Mouse (Mus musculus) cerebellum, adult 11-12 months (tissue): Measurements from ENCODE around the gene Casz1.

Experiments
- DNase-seq: peaks from one replicate; pipeline ENCODE4 v3.0.0; 2022

Gene Casz1

DNA sequence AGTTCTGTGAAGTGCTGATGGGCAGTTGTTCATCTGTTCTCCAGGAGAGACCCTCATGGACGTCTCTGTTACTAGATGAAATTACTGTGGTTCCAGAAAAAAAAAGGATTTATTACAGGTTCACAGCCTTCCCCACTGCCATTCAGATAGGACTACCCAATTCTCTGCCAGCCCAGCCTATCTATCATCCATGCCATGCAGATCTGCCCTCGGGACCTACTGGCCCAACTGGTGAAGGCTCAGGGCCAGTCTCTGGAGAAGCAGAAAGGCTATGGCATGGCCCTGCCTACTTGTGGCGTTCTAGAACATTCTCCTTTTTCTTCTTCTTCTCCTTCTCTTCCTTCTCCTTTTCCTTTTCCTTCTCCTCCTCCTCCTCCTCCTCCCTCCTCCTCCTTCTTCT, 75.4 kb downstream of the Casz1 start:
- DNase-seq: no peak

DNA sequence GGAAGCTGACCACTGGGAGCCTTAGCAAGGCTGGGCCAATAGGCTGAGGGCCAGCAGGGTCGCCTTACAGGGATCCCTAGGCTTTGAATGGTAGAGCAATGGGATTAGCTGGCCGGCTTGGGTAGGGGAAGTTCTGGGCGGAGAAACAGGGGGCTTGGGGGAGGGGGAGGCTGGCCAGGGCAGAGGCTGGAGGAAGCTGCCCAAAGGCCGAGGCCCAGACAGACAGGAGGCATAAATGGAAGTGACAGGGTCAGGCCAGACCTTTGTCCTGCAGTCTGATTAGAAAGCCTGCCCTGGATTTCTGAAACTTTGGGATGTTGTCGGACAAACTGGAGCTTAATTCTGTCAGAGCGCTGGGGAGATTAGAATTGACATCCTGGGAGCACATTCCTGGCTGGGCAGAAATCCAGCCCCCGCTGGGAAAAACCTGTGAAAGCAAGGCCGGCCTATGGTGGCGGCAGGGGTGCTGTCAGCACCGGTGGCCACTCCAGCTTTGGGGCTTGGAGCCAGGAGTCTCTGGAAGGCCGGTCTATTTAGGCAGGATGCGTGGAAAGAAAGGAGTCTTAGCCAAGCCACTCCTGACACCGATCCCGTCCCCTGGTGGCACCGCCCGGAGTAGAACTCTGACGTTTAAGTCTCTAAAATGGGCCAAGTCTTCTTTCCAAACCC, 76.9 kb downstream of the Casz1 start:
- DNase-seq: peak; percentile 67

DNA sequence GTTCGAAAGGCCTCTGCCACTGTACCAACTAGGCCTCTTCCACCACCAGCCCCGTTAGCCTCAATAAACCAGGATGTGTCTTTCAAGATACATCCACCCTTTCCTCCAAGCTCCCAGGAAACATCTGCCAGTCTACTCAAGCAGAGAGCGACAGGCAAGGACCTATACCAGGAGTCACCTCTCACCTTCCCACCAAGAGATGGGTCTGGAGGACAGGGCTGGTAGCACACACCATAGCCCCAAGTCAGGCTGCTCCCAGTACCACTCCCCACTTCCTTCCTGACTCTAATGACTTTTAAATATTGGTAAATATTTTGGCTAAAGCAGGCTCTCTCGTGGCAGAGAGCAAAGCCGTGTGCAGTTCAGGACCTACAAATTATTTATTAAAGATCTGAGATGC, 77.6 kb downstream of the Casz1 start:
- no peak for DNase-seq

DNA sequence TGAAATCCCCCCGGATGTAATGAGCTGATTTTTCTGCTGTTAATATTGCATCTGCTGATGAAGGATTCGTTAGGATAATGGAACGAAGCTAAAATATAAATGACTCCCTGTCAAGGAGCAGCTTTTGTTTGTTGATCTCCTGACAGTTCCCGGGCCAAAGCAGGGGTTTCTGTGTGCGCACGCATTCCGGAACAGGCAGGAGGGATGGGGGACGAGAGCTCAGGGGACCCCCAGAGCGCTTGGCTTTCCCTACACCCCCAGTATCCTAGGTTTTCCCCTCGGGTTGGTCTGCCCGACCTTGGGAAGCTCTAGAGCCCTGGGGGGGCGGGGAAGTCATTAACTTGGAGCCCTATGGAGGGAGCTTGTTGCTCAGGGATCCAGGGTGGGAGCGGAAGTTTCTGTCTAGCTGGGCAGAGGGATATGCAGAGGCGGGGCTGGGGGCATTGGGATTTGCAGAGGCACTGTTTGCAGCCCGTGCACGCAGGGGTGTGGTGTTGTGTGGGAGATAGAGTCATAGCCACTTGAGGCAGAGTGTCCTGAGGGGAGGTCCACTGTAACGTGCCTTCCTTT, 78.2 kb downstream of the Casz1 start:
- DNase-seq: no peak

DNA sequence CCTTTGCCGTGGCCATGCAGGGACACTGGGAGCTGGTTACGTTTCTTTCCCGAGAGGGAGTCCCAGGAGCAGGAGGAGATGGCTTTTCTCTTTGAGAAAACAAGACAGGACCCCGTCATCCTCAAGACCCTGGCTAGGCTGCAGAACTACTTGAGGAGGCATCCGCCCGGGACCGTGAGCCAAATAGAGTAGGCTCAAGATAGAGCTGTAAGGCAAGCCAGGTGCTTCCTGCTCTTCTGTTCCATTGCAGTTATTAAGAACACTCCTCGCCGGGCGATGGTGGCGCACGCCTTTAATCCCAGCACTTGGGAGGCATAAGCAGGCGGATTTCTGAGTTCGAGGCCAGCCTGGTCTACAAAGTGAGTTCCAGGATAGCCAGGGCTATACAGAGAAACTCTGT, 80.4 kb downstream of the Casz1 start:
- no peak for DNase-seq

DNA sequence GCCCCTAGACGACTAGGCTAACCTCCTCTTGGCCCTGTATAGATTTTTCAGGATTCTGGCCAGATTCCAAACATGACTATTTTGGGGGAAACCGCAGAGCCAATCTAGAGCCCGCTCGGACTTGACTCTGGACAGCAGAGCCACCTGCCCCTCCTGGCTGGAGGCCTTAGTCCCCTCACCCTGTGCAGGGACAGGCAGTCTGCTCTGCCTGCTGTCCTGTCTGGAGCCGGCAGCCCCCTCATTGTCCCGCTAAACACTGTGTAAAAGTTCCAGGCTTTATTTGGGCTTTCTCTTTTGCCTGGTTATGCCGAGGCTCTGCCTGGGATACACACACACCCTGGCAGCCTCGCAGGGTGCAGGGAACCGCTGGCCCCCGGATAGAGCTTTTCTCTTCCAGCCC, 81.2 kb downstream of the Casz1 start:
- DNase-seq: no peak

DNA sequence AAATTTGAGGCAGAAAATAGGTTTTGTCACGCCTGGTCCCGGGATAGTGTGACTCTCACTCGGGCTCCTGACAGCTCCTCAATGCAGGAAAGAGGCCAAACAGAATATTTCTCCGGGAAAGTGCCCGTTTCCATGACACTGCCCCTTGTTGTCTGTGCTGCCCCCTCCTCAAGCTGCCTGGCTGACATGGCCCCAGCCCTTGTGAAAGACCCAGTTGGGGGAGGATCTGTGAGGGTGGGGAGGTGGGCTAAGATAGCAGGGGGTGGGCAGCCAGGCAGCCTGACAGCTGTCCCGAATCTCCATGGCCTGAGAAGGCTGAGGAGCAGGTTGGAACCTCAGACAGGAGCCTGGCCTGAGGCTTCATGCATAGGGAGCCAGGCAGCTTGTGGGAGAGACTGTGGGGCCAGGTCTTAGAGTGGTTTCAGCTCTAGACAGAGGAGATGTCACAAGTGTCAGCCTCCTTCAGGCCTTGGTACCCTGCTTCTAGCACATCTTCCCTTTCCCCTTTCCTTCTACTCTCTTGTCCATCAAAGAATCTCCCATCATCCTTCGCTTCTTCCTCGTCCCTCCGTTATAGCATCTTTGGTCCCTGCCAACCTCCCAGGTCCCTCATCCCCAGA, 81.8 kb downstream of the Casz1 start:
- DNase-seq: no peak

DNA sequence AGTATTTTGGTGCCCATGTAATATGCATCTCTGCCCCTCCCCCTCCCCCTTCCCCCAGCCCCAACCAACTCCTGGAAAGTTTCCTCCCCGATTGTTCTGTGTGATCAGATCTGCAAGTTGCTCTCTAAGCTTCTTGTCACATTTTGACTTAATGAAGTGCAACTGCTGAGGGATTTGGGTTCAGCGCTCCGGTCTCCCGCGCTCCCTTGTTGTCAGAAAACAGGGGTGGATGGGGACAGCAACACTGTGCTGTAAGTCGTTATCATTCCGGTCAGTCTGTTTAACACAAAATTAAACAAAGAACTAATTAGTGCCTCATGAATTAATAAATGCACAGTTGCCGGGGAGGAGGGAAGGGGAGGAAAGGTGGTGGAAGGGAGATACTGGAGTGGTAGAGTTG, 84.0 kb downstream of the Casz1 start:
- no peak for DNase-seq

DNA sequence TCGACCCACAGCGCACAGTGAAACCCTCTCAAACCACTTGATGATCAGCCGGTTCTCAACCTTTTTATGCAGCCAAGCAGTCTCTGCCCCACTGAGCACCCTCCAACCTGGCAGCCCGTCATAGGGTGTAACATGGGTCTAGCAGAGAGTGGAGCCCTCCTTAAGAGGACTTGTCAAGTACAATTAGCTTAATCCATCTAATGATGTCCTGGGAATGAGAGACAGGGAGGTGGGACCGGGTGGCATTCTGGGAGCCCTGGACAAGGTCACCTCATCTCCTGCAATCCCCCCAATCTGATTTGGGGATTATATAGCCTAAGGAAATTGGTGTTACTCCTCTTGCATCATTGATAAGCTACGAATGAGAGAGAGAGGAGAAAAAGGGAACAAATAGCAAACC, 84.8 kb downstream of the Casz1 start:
- DNase-seq: no peak

DNA sequence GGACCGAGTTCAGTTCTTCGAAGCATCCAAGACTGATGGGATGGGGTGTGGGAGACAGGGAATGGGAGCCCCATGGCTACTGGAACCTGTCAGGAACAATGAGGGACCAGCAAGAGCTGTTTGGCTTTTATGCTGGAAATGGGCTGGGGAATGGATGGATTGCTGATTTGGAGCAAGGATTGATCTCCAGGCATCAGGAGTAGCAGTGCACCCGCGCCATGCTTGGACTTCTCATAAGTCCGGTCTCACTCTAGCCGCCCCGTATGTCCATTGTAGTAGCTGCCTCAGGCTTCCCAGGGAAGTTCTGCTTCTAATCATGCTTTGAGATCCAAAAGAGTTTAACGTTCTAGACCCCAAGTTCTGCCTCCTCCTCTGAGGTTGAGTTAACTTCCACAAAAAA, 86.2 kb downstream of the Casz1 start:
- DNase-seq: no peak

DNA sequence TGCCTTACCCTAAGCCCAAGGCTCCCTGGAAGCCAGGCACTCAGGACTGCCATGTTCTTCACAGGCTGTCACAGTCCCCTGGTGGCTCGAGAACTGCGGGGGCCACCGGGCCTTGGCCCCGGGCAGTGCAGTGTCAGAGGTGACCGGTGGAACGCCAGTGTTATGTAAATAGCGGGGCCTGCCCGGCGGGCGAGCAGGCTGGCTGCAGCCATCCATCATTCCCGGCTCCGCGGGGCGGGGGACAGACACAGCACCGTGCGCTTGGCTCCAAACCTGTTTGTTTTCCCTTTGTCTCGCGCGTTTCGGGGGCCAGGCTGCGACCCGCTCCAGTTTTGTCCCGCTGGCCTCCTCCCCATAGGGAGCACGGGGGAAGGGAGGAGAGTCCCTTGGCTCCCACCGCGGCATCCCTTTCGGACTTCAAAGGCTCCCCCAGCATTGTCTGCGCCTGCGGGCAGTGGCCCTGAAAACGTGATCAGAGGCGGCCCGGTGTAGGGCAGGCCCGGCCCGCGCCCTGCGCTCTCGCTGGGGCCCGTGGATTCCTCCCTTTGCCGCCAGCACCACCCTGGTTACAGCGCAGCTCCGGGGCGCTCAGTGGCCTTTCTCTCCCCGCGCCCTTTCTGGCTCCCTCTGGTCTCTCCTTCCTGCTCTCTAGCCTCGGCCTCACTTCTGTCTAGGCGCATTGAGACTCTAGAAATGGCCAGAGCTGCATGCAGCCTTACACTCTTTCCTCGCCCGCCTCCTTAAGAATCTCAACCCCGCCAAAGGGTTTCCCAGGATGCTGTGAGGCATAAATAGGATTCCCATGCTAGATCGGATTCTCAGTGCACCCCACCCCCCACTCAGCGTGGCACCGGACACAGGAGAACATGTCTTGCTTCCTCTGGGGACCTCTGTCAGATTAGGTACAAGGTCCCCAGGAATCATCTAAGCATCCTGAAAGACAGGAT, 86.9 kb downstream of the Casz1 start:
- no peak for DNase-seq

DNA sequence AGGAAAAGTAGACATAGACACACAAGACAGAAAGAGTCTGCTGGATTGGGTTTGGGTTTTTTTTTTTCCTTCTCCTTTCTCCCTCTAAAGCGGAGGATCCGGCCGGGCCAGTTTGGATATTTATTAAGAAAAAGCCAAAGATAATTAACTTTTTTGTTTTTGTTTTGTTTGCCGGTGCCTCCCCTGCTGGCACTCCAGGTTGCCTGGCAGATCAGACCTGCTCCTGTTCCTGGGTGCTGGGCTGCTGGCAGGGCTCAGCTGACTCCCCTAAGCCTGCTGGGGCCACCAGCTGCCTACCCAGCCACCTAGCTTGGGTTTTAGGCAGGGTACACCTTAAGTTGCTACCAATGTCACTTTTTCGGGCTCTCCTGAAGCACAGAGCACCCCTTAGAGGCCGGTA, 91.9 kb downstream of the Casz1 start:
- DNase-seq: no peak

DNA sequence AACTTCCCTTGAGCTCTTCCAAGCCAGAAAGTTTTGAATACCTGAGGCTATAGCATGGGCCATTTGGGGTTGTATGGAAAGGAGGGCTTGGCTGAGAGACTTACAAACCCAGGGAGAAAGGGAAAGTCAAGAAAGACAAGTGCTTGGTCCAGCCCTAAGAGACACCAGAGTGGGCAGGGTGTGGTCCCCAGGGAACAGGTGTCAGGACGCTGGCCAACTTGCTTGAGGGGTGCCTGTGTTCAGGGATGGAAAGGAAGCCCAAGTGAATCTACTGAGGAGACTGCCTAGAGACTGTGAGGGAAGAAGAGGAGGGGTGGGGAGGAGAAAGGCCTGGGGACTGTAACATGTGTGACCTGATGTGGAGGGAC, 95.7 kb downstream of the Casz1 start:
- no peak for DNase-seq

DNA sequence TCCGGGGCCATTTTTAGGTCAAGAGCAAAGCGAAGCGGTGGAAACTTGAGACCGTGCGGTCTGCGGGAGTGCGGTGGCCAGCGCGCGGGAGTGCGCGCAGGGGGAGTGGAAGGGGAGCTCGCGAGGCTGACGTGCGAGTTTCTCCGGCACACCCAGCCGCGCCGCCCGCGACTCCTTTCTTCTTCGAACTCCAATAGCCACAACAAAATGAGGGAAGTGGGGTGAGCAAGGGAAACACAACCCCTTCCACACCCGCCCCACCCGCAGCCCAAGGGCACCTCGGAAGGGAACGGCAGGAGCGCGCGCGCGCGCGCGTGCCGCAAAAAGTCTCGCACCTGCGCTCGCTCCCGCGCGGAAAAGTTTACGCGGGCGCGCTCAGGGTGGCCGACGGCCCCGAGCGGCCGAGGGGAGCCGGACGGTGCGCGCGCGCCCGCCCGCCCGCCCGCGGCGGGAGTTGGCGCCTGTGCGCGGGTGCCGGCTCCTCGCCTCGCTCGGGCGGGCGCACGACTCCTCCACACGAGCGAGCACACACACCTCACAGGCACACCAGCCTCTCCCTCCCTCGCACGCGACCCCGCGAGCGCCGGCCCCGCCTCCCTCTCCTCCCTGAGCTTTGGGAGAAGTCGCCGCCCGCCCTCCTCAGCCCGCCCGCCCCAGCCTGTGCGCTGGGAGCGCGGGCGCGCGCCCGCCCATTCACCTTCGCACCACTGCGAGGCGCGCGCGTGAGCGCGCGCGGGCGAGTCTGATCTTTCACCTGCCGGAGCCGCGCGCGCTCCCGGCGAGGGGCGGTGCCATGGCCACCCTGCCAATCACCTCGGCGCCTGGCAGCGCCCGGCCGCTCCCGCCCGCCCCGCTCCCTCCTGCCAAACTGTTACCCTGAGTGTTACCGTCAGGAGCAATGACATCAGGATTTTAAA, 96.3 kb downstream of the Casz1 start:
- peak; percentile 74 for DNase-seq

DNA sequence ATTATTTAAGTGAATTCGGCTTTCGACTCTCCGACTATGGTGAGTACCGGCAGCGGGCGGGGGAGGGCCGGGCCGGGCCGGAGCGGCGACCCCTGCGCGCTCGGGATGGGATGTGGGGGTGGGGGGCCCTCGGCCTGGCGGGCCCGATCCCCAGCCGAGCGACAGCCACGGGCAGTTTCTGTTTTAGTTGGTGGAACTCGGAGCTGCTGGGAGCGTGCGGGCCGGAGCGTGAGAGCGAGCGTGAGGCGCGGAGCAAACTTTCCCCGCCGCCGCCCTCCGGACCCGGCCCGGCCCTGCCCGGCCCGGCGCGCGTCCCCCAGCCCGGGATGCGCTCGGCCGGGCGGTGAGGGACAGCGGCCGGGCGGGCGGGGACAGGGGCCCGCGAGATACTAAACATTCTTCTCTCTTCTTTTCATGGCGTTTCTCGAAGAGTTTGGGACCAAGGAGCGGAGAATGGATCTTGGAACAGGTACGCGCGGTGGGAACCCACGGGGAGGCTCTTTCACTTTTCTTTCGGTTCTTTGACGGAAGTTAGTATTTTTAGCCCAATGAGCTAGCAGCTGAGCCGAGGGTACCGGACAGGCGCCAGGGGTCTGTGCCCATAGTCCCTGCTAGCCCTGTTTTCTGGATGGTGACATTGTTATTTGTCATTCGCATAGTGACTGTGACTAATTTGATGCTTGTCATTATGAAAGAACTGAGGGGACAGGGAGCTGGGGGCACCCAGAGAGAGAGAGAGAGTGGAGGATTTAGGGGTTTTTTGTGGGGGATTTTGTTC, 97.2 kb downstream of the Casz1 start:
- DNase-seq: no peak

DNA sequence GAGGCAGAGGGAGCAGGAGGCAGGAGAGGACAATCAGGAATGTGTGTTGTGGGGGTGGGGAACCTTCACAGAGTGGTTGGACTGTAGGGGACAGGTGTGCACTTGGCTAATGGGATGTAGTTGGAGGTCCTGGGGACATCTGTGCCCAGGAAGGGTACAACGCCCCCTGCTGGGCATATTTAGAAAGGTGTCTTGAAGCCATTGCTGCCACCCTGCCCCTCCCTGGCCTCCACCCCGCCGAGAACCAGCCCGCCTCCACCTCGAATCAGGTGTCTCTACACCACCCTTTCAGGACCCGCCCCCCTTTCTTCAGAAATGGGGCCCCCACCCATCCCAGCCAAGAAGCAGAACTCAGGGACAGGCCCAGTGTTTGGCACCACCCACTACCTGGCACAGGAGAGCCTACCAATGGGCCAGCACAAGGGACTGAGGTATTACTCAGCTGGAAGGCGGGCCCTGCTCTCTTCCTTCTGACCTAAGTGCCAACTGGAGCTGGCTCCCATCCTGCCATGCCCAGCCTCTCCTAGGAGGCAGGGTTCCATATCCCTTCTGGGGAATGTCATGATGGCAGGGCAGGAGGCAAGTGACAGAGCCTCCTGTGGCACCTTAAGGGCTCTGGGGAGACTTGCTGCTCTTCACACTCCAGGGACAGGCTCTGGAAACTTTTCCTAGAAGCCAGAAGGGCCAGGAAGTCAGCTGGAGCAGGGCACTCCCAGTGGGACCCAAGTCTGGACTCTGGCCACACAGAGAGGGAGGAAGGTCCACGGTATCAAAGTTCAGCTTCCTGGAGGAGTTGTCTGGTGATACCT, 98.9 kb downstream of the Casz1 start:
- DNase-seq: peak; percentile 21

DNA sequence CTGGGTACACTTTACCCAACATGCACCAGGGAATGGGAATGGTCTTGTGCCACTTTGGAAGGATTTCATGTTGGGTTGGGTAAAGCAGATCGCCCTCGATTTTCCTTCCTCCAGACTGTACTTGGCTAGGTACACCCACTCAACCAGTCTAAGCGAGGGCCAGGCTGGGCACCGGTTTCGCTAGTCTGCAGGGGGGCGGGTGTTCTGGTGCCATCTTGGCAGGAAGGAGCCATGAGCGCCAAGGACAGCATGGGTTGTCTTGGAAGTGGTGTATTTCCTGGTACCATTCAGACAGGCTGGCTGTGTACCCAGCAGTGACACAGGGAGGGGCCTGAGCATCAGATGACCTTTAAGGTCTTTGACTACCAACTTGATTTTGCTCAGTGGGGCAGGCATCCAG, 101.1 kb downstream of the Casz1 start:
- peak; percentile 36 for DNase-seq

DNA sequence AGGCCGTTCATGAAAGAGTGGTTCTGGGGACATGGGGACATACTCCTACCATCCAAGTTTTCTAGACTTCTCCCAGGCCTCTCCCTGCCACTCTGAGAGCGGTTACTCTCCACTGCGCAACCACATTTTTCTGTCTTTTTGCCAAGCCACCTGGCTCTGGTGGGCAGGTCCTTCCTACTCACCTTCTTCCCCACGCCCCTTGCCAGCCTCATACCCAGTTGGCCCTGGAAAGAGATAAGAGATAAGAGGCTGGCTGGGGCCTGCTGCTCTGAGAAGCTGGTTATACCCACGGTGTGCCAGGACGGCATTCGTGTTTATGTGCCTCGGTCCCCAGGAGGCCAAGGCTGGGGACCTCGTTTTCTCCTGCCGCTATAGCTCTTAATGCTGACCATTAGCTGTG, 102.6 kb downstream of the Casz1 start:
- no peak for DNase-seq

DNA sequence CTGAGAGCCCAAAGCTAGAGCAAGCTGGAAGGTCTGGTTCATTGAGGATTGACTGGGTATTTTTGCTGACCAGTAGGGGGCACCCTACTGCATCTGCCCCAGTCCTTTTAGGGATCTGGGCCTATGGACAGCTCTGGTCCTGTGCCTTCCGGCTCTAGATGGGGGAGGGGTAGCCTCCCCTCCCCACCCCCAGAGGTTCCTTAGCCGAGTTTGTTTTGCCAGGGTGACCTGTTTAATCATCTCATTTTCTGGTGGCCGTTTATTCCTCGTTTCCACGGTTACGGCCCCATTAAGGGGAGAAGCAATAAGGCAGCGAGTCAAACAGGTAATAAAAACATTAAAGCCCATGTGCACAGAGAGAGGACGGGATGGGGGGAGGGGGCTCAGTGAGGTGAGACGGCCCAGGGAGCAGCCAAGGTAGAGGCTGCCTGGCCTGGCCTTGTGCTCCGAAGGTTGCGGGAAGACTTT, 104.0 kb downstream of the Casz1 start:
- no peak for DNase-seq

DNA sequence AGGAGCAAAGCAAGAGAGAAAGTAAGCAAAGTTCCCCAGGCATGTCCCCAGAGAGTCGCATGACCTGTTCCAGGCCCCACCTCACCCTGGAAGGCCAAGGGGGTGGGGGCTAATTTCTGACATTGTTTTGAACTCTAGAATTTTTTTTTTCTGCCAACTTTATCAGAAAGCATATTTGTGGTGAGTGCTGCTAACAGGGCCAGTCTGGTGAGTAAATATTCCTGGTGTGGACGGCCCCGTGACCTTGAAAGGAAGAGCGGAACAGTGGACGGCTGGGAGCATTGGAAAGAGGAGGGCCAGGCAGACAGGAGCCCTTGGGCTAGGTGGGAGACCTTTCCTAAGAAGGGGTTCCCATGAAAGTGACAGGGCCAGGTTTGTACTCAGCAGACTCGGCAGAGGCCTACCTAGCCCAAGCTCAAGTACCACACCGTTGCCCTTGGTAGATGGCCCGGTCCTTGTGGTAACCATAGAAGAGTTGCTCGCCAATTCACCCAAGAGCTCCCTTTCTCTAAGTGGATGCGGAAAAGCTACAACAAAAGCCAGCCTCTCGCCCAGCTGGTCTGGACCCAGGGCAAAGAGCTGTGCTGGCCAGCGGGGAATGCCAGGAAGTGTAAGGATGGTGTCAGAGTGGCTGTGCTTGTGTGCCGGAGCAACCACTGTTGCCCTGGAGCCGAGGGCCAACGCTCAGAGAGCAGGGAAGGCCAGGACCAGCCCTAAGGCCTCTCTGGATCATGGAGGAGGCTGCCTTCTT, 104.7 kb downstream of the Casz1 start:
- DNase-seq: no peak
